Mouse (Mus musculus) G1E (cell line): ENCODE data around the gene 2010111I01Rik. TPM values are rescaled to one million over a fixed set of nuclear protein-coding genes. Genes with fewer than 3 reads are reported as not detected.
A peak's percentile ranks its signal among the peaks of the same experiment; 100 is the strongest.

Experiments
- ATAC-seq: 2 replicates; pipeline ENCODE4 v1.8.0; 2016; ENCODE audit warnings: mild to moderate bottlenecking; ENCODE audit not compliant: insufficient number of reproducible peaks, poor library complexity, low FRiP score, severe bottlenecking; ENCODE audit errors: extremely low read depth
- DNase-seq: peaks from one replicate; pipeline ENCODE4 v3.0.0; 2012; ENCODE audit warnings: low spot score
- H3K27me3 ChIP-seq: 2 replicates; pipeline ENCODE4 v1.6.1; 2012; ENCODE audit warnings: mild to moderate bottlenecking, low read length, inconsistent platforms; ENCODE audit not compliant: insufficient read depth
- H3K36me3 ChIP-seq: replicated peaks from 2 replicates; pipeline ENCODE3; 2012; ENCODE audit warnings: mild to moderate bottlenecking, inconsistent platforms
- H3K4me1 ChIP-seq: 2 replicates; pipeline ENCODE4 v1.6.1; 2012; ENCODE audit warnings: low read depth, low read length, inconsistent platforms, mixed read lengths; ENCODE audit not compliant: insufficient read depth
- H3K4me3 ChIP-seq: 2 replicates; pipeline ENCODE4 v1.5.1; 2012; ENCODE audit warnings: low read depth, mild to moderate bottlenecking, inconsistent platforms, low read length, moderate library complexity, mixed read lengths
- H3K9me3 ChIP-seq: replicated peaks from 2 replicates; pipeline ENCODE4 v1.6.1; 2012; ENCODE audit warnings: inconsistent platforms
- CTCF ChIP-seq: IDR thresholded peaks from 2 replicates; pipeline ENCODE4 v1.5.1; 2012; ENCODE audit warnings: low read depth, low read length, inconsistent platforms, mixed read lengths
- GATA1 ChIP-seq: IDR thresholded peaks from 2 replicates; pipeline ENCODE4 v1.6.1; 2012; ENCODE audit warnings: borderline replicate concordance, low read length, inconsistent platforms, mixed read lengths
- GATA2 ChIP-seq: IDR thresholded peaks from 2 replicates; pipeline ENCODE4 v1.6.1; 2012; ENCODE audit warnings: low read depth, low read length, inconsistent platforms, borderline replicate concordance
- POLR2AphosphoS5 ChIP-seq: IDR thresholded peaks from 2 replicates; pipeline ENCODE4 v1.6.1; 2012; ENCODE audit warnings: low read depth, low read length, inconsistent platforms; ENCODE audit not compliant: insufficient replicate concordance
- TAL1 ChIP-seq: conservative IDR thresholded peaks from 2 replicates; pipeline ENCODE4 v1.6.1; 2012; ENCODE audit warnings: low read depth, low read length, inconsistent platforms, mixed read lengths
- polyA plus RNA-seq: library from polyadenylated mRNA; stranded (reverse); fragments of >175 nt; gene quantifications from 2 replicates; pipeline ENCODE4 v1.2.3, GENCODE M21; 2012
- total RNA-seq, 2 experiments: library from RNA; stranded (forward) in 1 of 2; stranded (reverse) in 1 of 2; fragments of 200-1000 nt in 1 of 2; fragments of >200 nt in 1 of 2; fragmentation: Nextera tagmentation in 1 of 2; gene quantifications; 2 replicates each; pipeline ENCODE4 v1.2.3; 2014 to 2017

2010111I01Rik gene
- total and polyA plus RNA-seq, 3 experiments: 14.7 to 57.2 (median 22.2) TPM

GRCm38 (mm10) chr13:63038871-63039270 is 74.2 kb downstream of the 2010111I01Rik start:
- ATAC-seq (no peak), DNase-seq (no peak)
- H3K36me3 ChIP-seq: no peaks in the 10 kb centered on the region
- no peak overlapping the region for H3K4me3 ChIP-seq
- TF ChIP-seq TAL1: no peak
- TF ChIP-seq CTCF: no peak
- no peak for TF ChIP-seq GATA2
- TF ChIP-seq POLR2AphosphoS5: no peak
- TF ChIP-seq GATA1: no peak
- no peaks in the 10 kb centered on the region for H3K4me1 ChIP-seq
- no peaks in the 10 kb centered on the region for H3K9me3 ChIP-seq
- H3K27me3 ChIP-seq: no peaks in the 10 kb centered on the region

- no peak for TF ChIP-seq POLR2AphosphoS5
- no peak for TF ChIP-seq TAL1
- no peak for TF ChIP-seq GATA1
- no peak for TF ChIP-seq GATA2
- DNase-seq (no peak), ATAC-seq (no peak)
- no peaks in the 10 kb centered on the region for H3K9me3 ChIP-seq
- no peaks in the 10 kb centered on the region for H3K36me3 ChIP-seq
- H3K4me1 ChIP-seq: no peaks in the 10 kb centered on the region
- no peaks in the 10 kb centered on the region for H3K27me3 ChIP-seq
- no peak overlapping the region for H3K4me3 ChIP-seq
These were observed 74.6 kb downstream of the 2010111I01Rik start for GRCm38 (mm10) chr13:63039326-63039725.

GRCm38 (mm10) chr13:63039848-63040247 is 75.2 kb downstream of the 2010111I01Rik start:
- no peak overlapping the region for H3K4me3 ChIP-seq
- H3K27me3 ChIP-seq: no peaks in the 10 kb centered on the region
- H3K4me1 ChIP-seq: no peaks in the 10 kb centered on the region
- no peak for ATAC-seq
- H3K36me3 ChIP-seq: no peaks in the 10 kb centered on the region
- no peak for DNase-seq
- no peaks in the 10 kb centered on the region for H3K9me3 ChIP-seq
- TF ChIP-seq POLR2AphosphoS5 (no peak), TAL1 (no peak), GATA2 (no peak), CTCF (no peak), GATA1 (no peak)

DNA sequence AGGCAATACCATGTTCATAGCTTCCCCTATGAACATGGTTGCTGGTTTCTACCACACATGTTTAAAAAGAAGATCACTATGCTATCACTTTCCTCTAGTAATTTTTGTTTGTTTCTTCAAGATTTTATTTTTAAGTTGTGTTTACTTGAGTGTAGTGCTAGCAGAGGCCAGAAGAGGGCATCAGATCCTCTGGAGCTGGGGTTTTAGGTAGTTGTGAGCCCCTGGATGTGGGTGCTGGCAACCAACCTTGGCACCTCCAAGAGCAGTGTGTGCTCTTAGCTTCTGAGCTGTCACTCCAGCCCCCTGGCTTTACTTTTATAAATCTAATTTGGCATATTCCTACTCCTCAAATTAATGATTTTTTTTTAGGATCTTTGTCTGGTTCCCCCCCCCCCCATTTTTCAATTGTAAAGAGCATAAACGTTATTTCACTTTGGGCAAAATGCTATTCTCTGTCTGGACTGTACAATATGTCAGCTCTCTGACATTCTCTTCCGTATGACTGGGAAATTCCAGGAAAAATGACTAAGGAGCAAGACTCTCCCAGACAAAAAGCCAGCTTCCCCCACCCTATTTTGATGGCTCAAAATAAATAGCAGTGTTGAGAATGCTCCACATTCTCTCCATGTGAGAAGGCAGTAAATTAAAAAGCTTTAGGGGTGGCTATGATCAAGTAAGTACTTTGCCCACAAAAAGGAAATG is 81.0 kb downstream of the 2010111I01Rik start:
- no peak for ATAC-seq
- Histone ChIP-seq H3K9me3 (no peaks in the 10 kb centered on the region), H3K27me3 (no peaks in the 10 kb centered on the region), H3K4me3 (no peak overlapping the region), H3K4me1 (no peaks in the 10 kb centered on the region), H3K36me3 (no peaks in the 10 kb centered on the region)
- no peak for DNase-seq
- TF ChIP-seq GATA2 (no peak), CTCF (no peak), TAL1 (no peak), GATA1 (no peak), POLR2AphosphoS5 (no peak)

- TF ChIP-seq TAL1 (no peak), GATA2 (no peak), GATA1 (no peak), POLR2AphosphoS5 (no peak), CTCF (no peak)
- H3K9me3 ChIP-seq: no peaks in the 10 kb centered on the region
- ATAC-seq (no peak), DNase-seq (no peak)
- no peaks in the 10 kb centered on the region for H3K27me3 ChIP-seq
- no peak overlapping the region for H3K4me3 ChIP-seq
- no peaks in the 10 kb centered on the region for H3K36me3 ChIP-seq
- no peaks in the 10 kb centered on the region for H3K4me1 ChIP-seq
These were observed 81.7 kb downstream of the 2010111I01Rik start for GRCm38 (mm10) chr13:63046206-63047020.

GRCm38 (mm10) chr13:63063706-63064105 is 99.0 kb downstream of the 2010111I01Rik start:
- ATAC-seq: 0 out of 2 replicates have a peak, but pooled peaks have one; percentile 1
- H3K4me3 ChIP-seq: no peak overlapping the region
- no peak for DNase-seq
- H3K27me3 ChIP-seq: no peaks in the 10 kb centered on the region
- TF ChIP-seq CTCF (no peak), TAL1 (no peak), GATA1 (no peak), GATA2 (no peak), POLR2AphosphoS5 (no peak)
- no peaks in the 10 kb centered on the region for H3K9me3 ChIP-seq
- peaks cover 7% of the 10 kb centered on the region for H3K36me3 ChIP-seq
- H3K4me1 ChIP-seq: no peaks in the 10 kb centered on the region
